Mouse (Mus musculus): Measurements from ENCODE around the gene Anp32a.

The Anp32a gene

GRCm38 (mm10) chr9:62406423-62407013, 65.4 kb downstream of the Anp32a start:
- in situ Hi-C loops (cut with MboI): no loop called here

GRCm38 (mm10) chr9:62407357-62408146, 66.5 kb downstream of the Anp32a start:
- in situ Hi-C loops (cut with MboI): no loop called here

GRCm38 (mm10) chr9:62418742-62419141, 77.6 kb downstream of the Anp32a start:
- in situ Hi-C loops (cut with MboI): no loop called here

GRCm38 (mm10) chr9:62420261-62420917, 79.3 kb downstream of the Anp32a start:
- in situ Hi-C loops (cut with MboI): no loop called here

DNA sequence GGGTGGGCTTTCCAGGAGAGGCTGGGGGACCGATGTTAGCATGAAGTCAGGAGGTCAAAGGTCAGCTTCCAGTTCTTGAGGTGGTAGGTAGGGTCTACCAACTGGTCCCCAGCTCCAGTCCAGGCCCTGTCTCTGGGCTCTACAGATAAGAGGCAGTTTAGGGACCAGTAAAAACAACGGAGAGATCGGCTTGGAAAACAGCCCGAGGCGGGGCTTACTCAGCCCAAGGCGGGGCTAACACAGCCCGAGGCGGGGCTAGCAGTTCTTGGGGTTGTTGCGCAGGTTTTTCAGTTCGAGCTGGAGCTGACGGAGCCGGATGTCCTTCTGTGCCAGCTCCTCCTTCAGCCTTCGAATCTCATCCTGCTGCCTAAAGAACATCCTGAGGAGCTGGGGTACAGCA, 79.9 kb downstream of the Anp32a start:
- in situ Hi-C loops (cut with MboI): no loop called here

- in situ Hi-C loops (cut with MboI): no loop called here
Observed at GRCm38 (mm10) chr9:62421911-62422310, 80.8 kb downstream of the Anp32a start.

DNA sequence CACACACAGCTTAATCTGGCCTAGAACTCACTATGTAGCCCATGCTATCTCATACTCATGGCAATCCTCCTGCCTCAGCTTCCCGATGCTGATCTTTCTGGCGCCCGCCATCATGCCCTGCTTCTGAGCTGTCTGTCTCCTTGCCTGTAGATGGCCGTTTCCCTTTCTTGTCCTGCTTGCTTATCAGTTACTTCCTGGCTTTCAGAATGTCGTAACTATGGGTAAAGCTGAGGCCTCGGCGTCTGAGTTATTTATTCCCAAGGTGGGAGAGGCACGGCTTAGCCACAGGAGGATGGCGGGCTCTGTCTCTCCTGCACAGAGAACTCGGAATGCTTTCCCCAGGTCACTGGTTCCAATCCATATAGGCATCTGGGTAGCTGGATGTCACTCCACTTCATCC, 81.8 kb downstream of the Anp32a start:
- in situ Hi-C loops (cut with MboI): no loop called here

GRCm38 (mm10) chr9:62423871-62424270, 82.8 kb downstream of the Anp32a start:
- in situ Hi-C loops (cut with MboI): no loop called here

- in situ Hi-C loops (cut with MboI): no loop called here
Observed at GRCm38 (mm10) chr9:62425265-62425664, 84.2 kb downstream of the Anp32a start.

GRCm38 (mm10) chr9:62426021-62426420, 84.9 kb downstream of the Anp32a start:
- in situ Hi-C loops (cut with MboI): no loop called here

DNA sequence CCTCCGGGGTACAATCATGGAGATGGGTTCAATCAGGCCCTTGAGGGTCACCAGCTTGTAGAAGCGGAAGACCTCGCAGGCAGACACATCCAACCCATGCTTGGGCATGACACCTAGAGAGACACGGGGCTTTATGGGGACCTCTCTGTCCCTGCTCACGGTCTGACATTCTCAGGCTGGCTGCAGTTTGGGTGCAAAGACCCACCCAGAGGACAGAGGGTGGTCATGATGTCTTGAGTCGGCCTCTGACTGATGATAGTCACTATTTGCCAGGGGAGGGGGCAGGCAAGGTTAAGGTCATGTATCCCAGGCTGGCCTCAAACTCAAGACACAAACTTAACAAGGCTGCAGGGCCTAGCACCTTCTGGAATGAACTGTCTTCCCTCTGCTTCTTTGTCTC, 85.4 kb downstream of the Anp32a start:
- in situ Hi-C loops (cut with MboI): no loop called here

DNA sequence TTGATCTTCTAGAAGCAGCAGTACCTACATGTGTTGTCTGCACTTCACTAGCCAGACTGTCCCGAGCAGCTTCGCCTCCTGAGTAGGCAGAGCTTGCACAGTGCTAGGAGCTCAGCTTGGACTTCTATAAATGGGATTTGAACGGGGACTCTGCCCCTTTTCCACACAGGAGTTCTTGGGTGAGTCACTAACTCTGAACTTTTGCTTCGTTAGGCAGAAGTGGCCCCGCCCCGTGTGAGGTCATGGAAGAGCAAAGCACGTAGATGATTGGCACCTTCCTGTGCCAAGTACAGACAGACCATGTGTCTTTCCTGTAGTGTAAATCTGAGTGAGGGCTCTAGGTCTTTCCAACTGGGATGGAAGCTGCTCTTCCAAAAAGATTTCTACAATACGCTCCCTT, 85.9 kb downstream of the Anp32a start:
- in situ Hi-C loops (cut with MboI): no loop called here

Data from mature B cell (primary cell).